Mouse (Mus musculus) hindbrain, embryonic 14.5 days (tissue): ENCODE measurements around the gene Jkamp. TPM values are rescaled to one million over a fixed set of nuclear protein-coding genes. Genes with fewer than 3 reads are reported as not detected.
A peak's percentile ranks its signal among the peaks of the same experiment; 100 is the strongest.

Experiments
- ATAC-seq: fragments of 200-750 bp; cut with Nextera tagmentation; 2 replicates; pipeline ENCODE4 v1.8.0; 2017; ENCODE audit warnings: moderate number of reproducible peaks, mild to moderate bottlenecking, moderate TSS enrichment, moderate library complexity; ENCODE audit not compliant: low FRiP score
- DNase-seq: peaks from one replicate; pipeline ENCODE4 v3.0.0-alpha.2; 2015; ENCODE audit warnings: low spot score
- H3K27ac ChIP-seq: fragments of 300-500 bp; sonication (generic); 2 replicates; pipeline ENCODE4 v1.5.1; 2014; ENCODE audit warnings: mild to moderate bottlenecking, moderate library complexity
- H3K27me3 ChIP-seq: fragments of 300-500 bp; sonication (generic); 2 replicates; pipeline ENCODE4 v1.6.1; 2014; ENCODE audit warnings: mild to moderate bottlenecking, low read length, mixed read lengths; ENCODE audit not compliant: control insufficient read depth, insufficient read depth
- H3K36me3 ChIP-seq: fragments of 300-500 bp; sonication (generic); replicated peaks from 2 replicates; pipeline ENCODE4 v1.6.1; 2014; ENCODE audit not compliant: control insufficient read depth, insufficient read depth
- H3K4me1 ChIP-seq: fragments of 300-500 bp; sonication (generic); replicated peaks from 2 replicates; pipeline ENCODE4 v1.6.1; 2014; ENCODE audit warnings: antibody characterized with exemption, low read length, mixed read lengths; ENCODE audit not compliant: control insufficient read depth, insufficient read depth
- H3K4me2 ChIP-seq: fragments of 300-500 bp; sonication (generic); replicated peaks from 2 replicates; pipeline ENCODE4 v1.6.1; 2014; ENCODE audit warnings: mild to moderate bottlenecking, moderate library complexity
- H3K4me3 ChIP-seq: fragments of 300-500 bp; sonication (generic); replicated peaks from 2 replicates; pipeline ENCODE4 v1.5.1; 2014; ENCODE audit warnings: mild to moderate bottlenecking, low read length
- H3K9ac ChIP-seq: fragments of 300-500 bp; sonication (generic); 2 replicates; pipeline ENCODE4 v1.6.1; 2014
- H3K9me3 ChIP-seq: fragments of 300-500 bp; sonication (generic); 2 replicates; pipeline ENCODE4 v1.6.1; 2016; ENCODE audit warnings: low read length; ENCODE audit not compliant: control insufficient read depth
- WGBS: fragments of 180-500 bp; shearing (Covaris S2); extraction: QIAGEN DNeasy Blood & Tissue Kit; methylation state at CpG from one replicate; pipeline ENCODE4 v1.1.7; 2014; 5-methylcytosine and 5-hydroxymethylcytosine counted together
- microRNA-seq: library from miRNA; unstranded; fragments of <30 nt; microRNA quantifications from one replicate; pipeline ENCODE4, GENCODE M21; 2016
- polyA plus RNA-seq: library from polyadenylated mRNA; unstranded; fragments of >200 nt; fragmentation: Nextera tagmentation; extraction: Ambion mirVana; gene quantifications from 2 replicates; pipeline ENCODE4 v1.2.1, GENCODE M21; 2014

The Jkamp gene
- polyA plus RNA-seq, 1 experiment from 2014 or later = 101 TPM

DNA sequence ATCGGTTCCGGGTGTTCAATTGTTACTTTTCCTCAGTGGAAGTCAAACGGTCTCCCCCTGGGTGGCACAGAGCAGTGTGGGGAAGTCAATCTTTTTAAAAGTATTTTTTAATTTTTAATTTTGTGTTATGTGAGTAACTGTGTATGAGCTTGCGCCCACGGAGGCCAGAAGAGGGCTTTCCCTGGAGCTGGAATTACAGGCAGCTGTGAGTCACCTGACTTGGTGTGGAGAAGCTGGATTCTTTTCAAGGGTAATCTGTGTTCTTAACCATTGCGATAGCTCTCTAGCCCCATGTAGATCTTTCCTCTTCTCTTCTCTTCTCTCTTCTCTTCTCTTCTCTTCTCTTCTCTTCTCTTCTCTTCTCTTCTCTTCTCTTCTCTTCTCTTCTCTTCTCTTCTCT lies 29.7 kb downstream of the Jkamp start:
- H3K9me3 ChIP-seq = no peaks in the 10 kb centered on the region
- WGBS = 85% methylated on average over 6 of the region's 6 CpGs
- no peak for ATAC-seq
- H3K4me3 ChIP-seq = no peak overlapping the region
- no peak overlapping the region for H3K9ac ChIP-seq
- no peaks in the 10 kb centered on the region for H3K4me1 ChIP-seq
- DNase-seq = no peak
- H3K36me3 ChIP-seq = no peaks in the 10 kb centered on the region
- no peaks in the 10 kb centered on the region for H3K27me3 ChIP-seq
- H3K4me2 ChIP-seq = no peak overlapping the region
- no peak overlapping the region for H3K27ac ChIP-seq

DNA sequence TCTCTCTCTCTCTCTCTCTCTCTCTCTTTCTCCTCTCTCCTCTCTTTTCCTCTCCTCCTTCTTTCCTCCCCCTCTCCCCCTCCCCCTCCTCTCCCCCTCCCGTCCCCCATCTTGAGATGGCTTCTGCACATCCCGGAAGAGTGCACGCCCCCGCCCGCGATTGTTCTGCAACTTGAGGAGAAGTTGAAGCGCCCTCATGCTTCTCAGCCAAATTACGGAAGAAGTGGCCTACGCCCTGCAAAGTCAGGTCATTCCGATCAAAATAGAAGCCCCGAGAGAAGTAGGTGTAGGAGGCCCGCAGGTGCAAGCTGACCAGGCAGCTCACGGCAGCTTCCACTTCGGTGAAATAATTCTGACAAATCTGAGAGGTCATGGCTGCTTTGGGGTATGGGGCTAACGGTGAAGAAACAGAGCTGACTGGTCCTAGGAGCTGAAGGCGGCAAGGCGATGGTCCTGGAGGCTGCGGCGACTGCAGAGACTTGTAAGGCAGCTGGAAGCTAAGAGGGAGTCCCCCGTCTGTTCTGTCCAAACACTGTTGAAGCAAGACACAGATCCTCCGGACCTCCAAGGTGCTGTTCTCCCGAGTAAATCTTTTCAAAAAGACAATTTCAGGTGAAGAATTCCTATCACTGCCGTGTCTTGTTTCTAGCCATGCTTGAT lies 30.4 kb downstream of the Jkamp start:
- ATAC-seq (no peak), DNase-seq (no peak)
- no peak overlapping the region for H3K4me2 ChIP-seq
- H3K36me3 ChIP-seq = no peaks in the 10 kb centered on the region
- no peaks in the 10 kb centered on the region for H3K27me3 ChIP-seq
- H3K4me3 ChIP-seq = no peak overlapping the region
- H3K27ac ChIP-seq = no peak overlapping the region
- WGBS = 86% methylated on average over 22 of the region's 23 CpGs
- no peaks in the 10 kb centered on the region for H3K4me1 ChIP-seq
- no peak overlapping the region for H3K9ac ChIP-seq
- H3K9me3 ChIP-seq = no peaks in the 10 kb centered on the region

DNA sequence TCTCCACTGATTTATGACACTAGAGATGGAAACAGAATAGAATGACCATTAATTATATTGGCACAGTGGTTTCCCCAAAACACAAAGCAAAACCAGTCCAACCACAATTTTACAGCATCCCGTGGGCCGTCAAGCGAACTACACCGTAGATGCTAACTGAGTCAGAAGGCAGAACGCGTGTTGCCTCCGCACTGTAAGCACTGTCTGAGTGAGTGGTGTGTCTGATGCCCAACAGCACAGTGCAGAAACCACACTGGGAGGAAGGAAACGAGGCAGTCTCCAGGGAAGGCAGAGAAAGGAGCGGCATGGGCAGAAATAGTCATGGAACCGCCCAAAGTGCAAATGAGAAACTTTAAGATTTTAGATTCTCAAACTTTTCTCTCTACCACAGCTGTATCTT lies 43.8 kb downstream of the Jkamp start:
- no peaks in the 10 kb centered on the region for H3K9me3 ChIP-seq
- 87% methylated on average over 10 of the region's 10 CpGs for WGBS
- H3K9ac ChIP-seq = no peak overlapping the region
- no peaks in the 10 kb centered on the region for H3K4me1 ChIP-seq
- no peaks in the 10 kb centered on the region for H3K36me3 ChIP-seq
- H3K4me3 ChIP-seq = no peak overlapping the region
- H3K4me2 ChIP-seq = no peak overlapping the region
- ATAC-seq (no peak), DNase-seq (no peak)
- no peaks in the 10 kb centered on the region for H3K27me3 ChIP-seq
- no peak overlapping the region for H3K27ac ChIP-seq

DNA sequence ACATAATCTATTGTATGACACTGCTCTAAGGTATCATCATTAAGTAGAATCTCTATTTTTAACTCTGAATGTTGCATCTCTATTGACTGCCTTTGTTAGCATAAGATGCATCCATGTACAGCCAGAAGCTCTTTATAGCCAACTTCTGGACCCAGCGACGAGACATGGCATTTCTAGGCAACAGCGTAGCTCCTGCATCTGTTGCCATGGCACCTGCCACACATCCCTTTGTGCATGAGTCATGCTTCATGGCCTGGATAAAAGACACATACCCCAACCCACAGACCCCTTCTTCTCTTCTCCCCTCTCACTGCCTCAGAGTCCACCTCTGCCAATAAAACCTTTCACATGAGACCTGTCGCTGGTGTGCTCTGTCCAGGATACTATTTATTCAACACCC lies 65.4 kb downstream of the Jkamp start:
- H3K27me3 ChIP-seq = no peaks in the 10 kb centered on the region
- H3K4me2 ChIP-seq = no peak overlapping the region
- no peaks in the 10 kb centered on the region for H3K4me1 ChIP-seq
- WGBS = 32% methylated on average over 4 of the region's 4 CpGs
- H3K4me3 ChIP-seq = no peak overlapping the region
- ATAC-seq (no peak), DNase-seq (peak; percentile 32)
- no peaks in the 10 kb centered on the region for H3K9me3 ChIP-seq
- no peak overlapping the region for H3K9ac ChIP-seq
- H3K36me3 ChIP-seq = no peaks in the 10 kb centered on the region
- H3K27ac ChIP-seq = no peak overlapping the region

Small RNA genes within 50 kb of the gene (microRNA-seq; reads per million reads assigned to microRNA genes)
- gene Gm24466 = not detected

Other genes starting within 250 kb of the Jkamp start
- gene Gpr135, start 14.5 kb upstream of the Jkamp start, polyA plus RNA-seq = 7.3 and 9.4 TPM in 2 replicates
- gene L3hypdh, start 150 bp upstream of the Jkamp start, polyA plus RNA-seq = 12.6 and 13.7 TPM in 2 replicates
- gene Ccdc175, start 99.4 kb downstream of the Jkamp start, polyA plus RNA-seq = 0.08 TPM in 1 of 2 replicates, not detected in the other